Mouse (Mus musculus): ENCODE results near the gene 4921530L21Rik. TPM values are rescaled to one million over a fixed set of nuclear protein-coding genes. Genes with fewer than 3 reads are reported as not detected.

Gene 4921530L21Rik
- total RNA-seq (2021), result not detected
- long read RNA-seq, experiment 1, result 0 reads
- long read RNA-seq, experiment 2, result 0 reads

- DNase-seq, result no peak
- intact Hi-C loops (cut with DNase I), result no loop called here
Measured at GRCm38 (mm10) chr14:95880954-95881353, at the start of gene 4921530L21Rik. TSS of gene 4921530L21Rik (plus strand) at chr14:95881254.

GRCm38 (mm10) chr14:95833866-95834265 is 47.2 kb upstream of the 4921530L21Rik start:
- intact Hi-C loops (cut with DNase I), result no loop called here
- DNase-seq, result no peak

- intact Hi-C loops (cut with DNase I), result no loop called here
- no peak for DNase-seq
Measured at GRCm38 (mm10) chr14:95862981-95863380, 18.1 kb upstream of the 4921530L21Rik start.

GRCm38 (mm10) chr14:95865676-95866416 is 15.2 kb upstream of the 4921530L21Rik start:
- intact Hi-C loops (cut with DNase I), result no loop called here

GRCm38 (mm10) chr14:95872020-95872419 is 9.0 kb upstream of the 4921530L21Rik start:
- DNase-seq, result no peak
- intact Hi-C loops (cut with DNase I), result no loop called here

More at GRCm38 (mm10) chr14:95865676-95866416, 15.2 kb upstream of the 4921530L21Rik start:
- no peak for DNase-seq

- intact Hi-C loops (cut with DNase I), result no loop called here
- no peak for DNase-seq
Measured at GRCm38 (mm10) chr14:95876785-95877510, 4.1 kb upstream of the 4921530L21Rik start.

- no peak for DNase-seq
- intact Hi-C loops (cut with DNase I), result no loop called here
Measured at GRCm38 (mm10) chr14:95877548-95877947, 3.5 kb upstream of the 4921530L21Rik start.

- no peak for DNase-seq
- intact Hi-C loops (cut with DNase I), result no loop called here
Measured at GRCm38 (mm10) chr14:95899458-95899857, 18.4 kb downstream of the 4921530L21Rik start.

GRCm38 (mm10) chr14:95904591-95905095 is 23.6 kb downstream of the 4921530L21Rik start:
- intact Hi-C loops (cut with DNase I), result no loop called here
- no peak for DNase-seq

- intact Hi-C loops (cut with DNase I), result no loop called here
- no peak for DNase-seq
Measured at GRCm38 (mm10) chr14:95913293-95913692, 32.2 kb downstream of the 4921530L21Rik start.

GRCm38 (mm10) chr14:95926742-95927141 is 45.7 kb downstream of the 4921530L21Rik start:
- intact Hi-C loops (cut with DNase I), result no loop called here
- no peak for DNase-seq

- DNase-seq, result no peak
- intact Hi-C loops (cut with DNase I), result no loop called here
Measured at GRCm38 (mm10) chr14:95927810-95928785, 47.0 kb downstream of the 4921530L21Rik start.
